Mouse (Mus musculus): ENCODE data around the gene Mical3. TPM values are rescaled to one million over a fixed set of nuclear protein-coding genes. Genes with fewer than 3 reads are reported as not detected.
A peak's percentile ranks its signal among the peaks of the same experiment; 100 is the strongest.

Gene Mical3
- polyA plus RNA-seq, 1 experiment = 48.7 TPM

DNA sequence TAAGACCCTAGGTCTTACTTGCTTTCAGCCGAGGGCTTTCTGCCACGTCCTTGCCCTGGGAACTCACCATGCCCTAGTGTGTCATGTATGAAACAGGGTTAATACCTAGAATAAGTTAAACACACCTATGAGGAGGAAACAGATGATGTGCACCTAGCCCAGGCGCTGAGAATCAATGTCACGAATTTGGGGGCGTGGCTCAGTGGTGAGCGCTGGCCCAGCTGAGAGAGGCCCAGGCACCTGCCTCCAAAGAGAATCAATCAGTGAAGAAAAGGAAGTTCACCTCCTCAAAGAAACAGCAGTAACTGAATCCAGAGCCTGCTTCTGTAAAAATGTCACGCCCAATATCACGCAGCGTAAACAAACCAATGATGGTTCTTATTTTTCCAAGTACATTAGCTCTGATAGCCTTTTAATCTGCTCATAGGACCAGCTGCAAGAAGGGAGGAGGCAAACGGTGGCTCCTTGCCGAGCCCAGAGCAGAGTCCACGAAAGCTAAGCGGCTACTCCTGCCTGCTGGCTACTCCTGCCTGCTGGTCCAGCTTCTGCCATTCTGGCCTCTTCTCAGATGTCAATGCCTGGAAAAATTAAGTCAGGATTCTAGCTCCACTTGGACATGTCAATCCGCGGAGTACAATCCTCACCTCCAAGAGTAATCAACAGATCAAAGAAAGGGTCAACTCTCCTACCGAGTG is 23.9 kb downstream of the Mical3 start:
- TF ChIP-seq GATA1 (IDR thresholded peaks at IDR 0.05; ENCODE audit: low read length) = no peak

DNA sequence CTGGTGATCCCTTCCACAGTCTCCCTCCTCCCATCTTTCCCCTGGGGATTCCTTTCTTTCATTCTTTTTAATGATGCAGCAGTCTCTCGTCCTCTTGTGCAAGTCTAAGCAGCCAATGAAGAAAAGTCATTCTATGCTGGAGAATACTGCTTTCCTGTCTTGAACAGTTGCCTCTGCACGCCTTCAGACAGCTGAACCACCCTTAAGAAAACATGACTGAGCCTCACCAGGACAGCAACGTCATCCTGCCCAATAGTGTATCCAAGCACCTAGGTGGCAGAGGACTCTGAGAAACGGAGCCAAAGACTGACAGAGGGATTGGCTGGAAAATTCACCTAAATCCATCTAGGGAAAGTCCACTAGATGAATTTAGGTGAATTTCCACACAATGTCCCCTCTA is 25.1 kb downstream of the Mical3 start:
- no peak for TF ChIP-seq GATA1 (IDR thresholded peaks at IDR 0.05; ENCODE audit: low read length)

DNA sequence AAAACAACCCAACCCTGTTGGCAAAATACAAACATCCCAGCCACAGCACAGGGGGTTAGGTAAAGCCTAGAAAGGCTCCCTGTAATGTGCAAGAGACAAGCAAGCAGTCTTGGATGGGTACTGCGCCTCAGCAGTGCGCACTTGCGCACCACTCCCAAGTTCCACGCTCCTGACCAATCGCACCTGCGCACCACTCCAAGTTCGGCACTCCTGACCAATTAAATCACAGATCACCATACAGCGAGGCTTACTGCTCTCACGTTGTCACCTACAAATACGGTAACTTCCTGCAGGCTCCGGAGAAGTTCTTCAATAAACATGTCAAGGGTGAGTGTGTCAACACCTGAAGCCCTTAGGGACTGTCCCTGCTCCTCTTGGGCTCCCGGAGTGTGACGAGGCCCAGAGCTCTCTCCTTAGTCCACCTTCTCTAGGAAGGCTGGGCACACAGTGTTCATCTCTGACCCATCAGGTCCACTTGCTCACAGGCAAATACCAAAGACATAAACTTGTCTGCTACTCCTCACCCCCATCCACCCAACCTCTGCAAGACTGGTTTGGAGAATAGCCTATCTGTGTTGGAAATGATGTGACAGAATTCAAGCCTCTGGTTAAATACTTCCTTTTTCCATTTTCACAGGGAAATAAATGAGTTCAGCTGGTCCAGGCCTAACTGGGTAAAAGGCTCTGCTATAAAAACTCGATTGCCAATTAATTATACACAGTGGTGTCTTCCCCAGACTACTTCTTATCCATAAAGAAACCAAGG is 27.2 kb downstream of the Mical3 start:
- no peak for TF ChIP-seq GATA1 (IDR thresholded peaks at IDR 0.05; ENCODE audit: low read length)

DNA sequence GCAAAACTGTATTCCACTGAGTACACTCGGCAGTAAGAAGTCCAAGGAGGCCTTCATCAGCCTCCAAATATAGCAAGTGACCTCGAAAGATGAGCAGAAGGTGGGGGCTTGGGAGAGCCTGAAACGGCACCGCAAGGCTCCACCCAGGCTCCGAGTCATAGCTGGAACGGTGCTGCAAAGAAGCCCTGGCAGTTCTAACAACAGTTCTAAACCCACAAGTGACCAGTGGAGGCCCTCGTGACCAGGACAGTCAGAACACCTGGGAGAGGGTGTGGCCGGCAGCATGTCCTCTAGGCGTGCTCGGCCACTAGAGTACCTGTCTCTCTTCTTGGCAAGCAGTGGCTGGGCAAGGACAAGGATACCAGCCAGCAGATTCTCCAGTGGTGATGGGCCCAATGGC is 27.9 kb downstream of the Mical3 start:
- TF ChIP-seq GATA1 (IDR thresholded peaks at IDR 0.05; ENCODE audit: low read length) = no peak

DNA sequence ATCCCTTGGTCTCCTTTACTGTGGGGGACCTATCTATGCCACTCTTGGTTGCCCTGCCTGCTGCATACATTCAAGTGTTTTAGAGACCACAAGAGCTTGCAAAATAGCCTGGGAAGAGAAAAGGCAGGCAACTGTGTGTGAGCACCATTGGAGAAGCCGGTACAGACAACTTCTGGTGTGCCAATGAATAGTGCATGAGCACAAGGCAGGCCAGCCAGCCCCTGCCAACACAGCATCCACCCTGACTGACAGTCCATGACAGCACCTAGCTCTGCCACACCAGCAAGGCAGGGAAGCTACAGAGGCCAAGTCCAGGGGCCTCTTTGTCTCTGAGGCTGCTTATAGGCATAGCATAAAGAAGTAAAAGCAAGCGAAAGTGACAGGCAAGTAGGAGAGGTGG is 28.7 kb downstream of the Mical3 start:
- TF ChIP-seq GATA1 (IDR thresholded peaks at IDR 0.05; ENCODE audit: low read length) = no peak

DNA sequence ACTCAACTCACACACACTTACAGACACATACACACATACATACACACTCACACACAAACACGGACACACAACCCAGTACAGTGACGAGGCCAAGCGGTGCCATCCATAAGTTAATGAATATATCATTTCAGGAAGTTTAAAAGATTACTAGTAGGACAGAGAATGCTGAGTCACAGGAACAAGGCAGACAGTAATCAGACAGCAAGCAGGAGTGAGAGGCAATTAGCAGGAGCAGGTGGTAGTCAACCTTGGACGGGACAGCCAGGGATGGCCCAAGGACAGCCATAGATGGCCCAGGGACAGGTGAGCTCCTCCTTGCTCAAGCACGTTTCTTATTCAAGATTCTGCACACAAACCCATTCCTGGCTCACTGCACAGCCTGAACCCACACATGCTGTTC is 29.6 kb downstream of the Mical3 start:
- TF ChIP-seq GATA1 (IDR thresholded peaks at IDR 0.05; ENCODE audit: low read length) = peak; percentile 22

DNA sequence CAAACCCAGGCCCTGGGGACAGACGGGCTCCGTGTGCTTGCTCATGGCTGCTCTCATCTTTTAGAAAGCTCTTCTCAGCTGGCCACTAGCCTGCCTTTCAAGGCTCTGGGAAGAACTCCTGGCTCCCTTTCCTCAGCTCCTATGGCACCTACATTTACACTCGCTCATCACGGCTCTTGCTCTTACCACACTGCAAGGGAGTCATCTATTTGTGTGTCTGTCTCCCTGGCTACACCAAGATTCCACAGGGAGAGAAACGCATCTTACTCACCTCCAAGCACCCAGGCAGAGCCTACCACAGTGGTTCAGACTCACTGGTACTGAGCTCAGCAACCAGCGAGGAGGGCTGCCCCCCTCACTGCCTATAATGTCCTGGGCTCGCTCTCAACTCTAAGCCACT is 31.0 kb downstream of the Mical3 start:
- no peak for TF ChIP-seq GATA1 (IDR thresholded peaks at IDR 0.05; ENCODE audit: low read length)

DNA sequence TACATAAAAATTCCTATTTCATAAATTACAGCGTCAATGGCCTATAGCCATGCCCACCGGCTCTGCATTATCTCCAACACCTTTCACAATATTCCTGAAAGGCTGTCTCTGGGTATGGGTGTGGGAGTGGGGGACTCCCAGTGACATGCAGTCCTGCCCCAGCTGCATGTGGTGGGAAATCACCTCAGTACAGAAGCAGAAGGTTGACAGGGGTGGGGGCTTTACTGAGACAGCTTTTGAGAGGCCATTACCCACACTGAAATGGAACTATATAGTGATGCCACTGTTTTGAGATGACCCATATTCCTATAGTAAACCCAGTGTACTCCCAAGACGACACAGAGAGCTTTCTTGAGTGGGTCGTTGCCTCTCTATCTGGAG is 31.6 kb downstream of the Mical3 start:
- TF ChIP-seq GATA1 (IDR thresholded peaks at IDR 0.05; ENCODE audit: low read length) = no peak

DNA sequence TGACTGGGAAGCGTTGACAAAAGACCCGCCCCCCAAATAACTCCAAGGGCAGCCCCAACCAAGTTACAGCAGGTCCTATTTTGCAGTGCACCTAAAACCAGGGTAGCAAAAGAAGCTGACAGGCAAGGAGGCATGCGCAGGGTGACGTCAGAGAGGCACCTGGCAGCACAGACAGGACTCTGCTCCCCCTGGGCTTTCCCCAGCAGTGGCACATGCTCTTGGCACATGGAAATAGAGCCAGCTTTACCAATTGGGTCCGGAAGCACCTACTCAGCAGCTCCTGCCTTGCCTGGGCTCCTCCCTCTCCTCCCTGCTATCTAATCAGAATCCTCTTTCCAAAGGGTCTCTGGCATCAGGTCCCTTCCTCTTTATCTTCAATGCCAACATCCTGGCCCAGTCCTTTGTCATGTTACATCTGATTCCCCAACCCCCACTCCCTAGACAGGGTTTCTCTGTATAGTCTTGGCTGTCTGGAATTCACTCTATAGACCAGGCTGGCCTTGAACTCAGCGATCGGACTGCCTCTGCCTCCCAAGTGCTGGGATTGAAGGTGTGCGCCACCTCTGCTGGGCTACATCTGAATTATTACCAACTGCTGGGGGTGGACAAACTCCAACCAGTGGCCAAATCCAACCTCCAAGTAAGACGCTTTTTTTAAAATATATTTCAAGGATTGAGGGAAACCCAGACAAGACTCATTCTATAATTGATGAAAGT is 32.1 kb downstream of the Mical3 start:
- peak; percentile 33 for TF ChIP-seq GATA1 (IDR thresholded peaks at IDR 0.05; ENCODE audit: low read length)

DNA sequence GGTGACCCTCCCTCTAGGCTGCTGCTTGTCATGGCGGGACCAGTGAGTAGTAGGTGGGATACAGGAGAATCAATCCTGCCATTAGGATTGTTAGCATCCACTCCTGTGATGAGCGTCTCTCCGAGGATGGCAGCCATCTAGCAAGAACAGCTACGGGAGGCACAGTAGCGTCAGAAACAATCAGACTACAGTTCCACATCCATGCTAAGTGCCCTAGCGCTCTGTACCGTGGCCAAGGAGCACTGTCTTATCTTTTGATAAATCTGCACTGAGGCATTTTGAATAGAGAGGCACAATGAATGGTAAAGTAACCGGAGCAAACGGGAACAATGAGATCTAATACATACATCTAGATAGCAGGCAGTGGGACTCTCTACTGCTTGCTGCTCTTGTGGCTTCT is 32.7 kb downstream of the Mical3 start:
- TF ChIP-seq GATA1 (IDR thresholded peaks at IDR 0.05; ENCODE audit: low read length) = no peak

DNA sequence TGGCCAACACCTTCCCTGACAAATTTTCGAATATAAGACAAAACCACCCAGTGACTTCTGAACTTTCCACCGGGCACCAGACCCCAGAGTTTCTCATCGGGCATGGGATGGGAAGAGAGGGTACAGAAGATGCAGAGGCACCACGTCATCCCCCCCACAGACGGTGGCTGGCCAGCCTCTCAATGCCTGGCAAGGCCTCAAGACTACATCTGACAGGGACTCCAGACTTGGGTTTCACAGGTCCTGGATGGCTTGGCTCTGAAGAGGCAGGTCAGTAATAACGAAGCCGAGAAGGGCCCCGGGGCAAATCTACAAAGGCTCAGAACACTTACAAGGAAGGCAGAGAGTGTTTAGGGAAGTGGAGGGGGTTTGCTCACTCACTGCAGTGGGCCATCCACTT is 33.9 kb downstream of the Mical3 start:
- no peak for TF ChIP-seq GATA1 (IDR thresholded peaks at IDR 0.05; ENCODE audit: low read length)

DNA sequence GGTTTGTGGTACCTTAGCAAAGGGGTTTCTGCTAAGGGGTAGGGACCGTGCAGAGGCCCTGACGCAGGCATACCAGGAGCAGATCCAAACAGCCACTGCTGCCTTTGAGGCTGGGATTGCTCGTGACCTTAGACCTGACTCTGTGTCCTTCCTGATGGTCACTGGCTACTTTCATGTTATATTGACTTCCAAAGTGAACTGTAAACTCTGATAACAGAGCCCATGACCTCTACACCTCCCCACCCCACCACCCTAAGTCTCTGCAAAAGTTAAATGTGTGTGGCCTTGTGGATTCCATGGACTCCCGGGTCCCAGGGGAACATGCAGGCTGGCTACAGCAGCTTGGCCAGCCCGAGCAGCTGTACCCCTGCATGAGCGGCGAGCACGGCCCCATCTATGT is 34.4 kb downstream of the Mical3 start:
- no peak for TF ChIP-seq GATA1 (IDR thresholded peaks at IDR 0.05; ENCODE audit: low read length)

DNA sequence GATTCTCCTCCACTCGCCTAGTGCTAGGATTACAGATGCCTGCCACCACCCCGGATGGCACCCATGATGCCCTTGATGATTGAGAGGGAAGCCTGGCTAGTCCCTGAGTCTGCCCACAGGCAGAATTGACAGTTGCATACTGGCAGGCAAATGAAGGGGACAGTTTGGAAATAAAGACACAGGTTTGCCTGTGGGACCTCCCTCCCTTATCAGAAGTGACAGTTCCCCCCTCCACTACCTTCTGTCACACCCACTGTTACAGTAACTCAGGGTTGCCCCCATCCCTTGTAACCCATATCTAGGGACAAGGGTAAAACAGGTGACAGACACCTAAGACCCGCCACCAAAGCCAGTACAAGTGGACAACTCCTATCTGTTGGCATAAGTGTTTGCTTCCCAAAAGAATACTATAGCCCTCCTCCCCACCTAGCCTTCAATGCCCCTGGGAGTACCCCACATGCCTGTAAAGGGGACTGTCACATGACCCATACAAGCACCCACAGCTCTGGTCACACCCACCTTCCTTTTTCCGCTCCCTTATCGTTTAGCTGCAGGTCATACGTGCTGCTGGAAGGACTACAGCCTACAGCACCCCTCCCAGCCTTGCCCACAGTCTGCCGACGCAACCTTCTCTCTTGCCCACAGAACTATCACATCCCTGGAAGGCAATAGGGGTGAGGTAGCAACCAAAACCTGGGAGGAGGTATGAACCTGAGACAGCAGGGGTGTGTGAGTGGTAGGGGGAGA is 37.0 kb downstream of the Mical3 start:
- TF ChIP-seq GATA1 (IDR thresholded peaks at IDR 0.05; ENCODE audit: low read length) = no peak

DNA sequence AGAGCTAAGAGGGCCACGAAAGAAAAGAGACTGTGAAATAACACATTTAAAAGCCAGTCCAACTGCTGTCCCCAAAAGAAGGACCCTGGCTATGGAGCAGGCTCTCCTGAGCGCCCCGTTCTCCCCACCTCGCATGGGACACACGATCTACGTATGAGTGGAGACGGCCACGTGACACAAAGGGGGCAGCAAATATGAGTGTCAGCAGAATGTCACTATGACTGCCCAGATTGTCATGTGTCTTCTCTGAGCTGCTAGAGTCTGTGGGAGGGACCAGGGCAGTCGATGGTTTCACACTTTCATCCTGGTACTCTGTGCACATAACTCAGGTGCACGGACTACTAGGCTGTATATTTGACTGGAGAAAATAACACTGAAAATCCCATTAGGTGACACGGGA is 40.0 kb downstream of the Mical3 start:
- TF ChIP-seq GATA1 (IDR thresholded peaks at IDR 0.05; ENCODE audit: low read length) = no peak

DNA sequence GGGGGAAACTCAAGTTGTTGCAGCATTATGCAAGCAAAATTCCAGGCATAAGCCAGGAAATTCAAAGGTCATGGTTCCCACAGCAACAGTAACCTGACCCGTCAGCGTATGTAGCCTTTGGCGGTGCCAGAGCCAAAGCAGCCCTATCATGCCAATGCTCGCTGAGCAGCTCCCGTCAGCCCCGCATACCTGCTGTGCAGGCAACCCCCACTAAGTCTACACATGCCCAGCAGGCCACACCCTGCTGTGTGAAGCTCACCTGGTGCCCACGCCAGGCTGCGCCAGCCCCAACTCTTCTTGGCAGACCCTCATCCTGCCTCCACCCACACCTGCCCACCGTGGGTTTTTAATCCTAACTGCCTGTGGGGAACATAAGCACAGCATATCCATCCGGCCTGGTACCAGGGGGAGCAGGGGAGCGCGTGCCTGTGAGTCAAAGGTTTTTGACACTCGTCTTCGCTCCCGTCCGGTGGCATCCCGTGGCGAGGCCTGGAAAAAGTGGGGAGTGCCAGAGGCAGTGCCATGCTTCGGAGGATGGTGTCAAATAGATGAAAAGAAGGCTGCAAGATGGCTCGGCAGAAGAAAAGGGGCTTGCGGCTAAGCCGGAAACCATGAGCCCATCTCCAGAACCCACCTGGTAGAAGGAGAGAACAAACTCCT is 43.1 kb downstream of the Mical3 start:
- no peak for TF ChIP-seq GATA1 (IDR thresholded peaks at IDR 0.05; ENCODE audit: low read length)

Data from G1E-ER4 (cell line).